Mouse (Mus musculus): ENCODE data around the gene Faim2. TPM values are rescaled to one million over a fixed set of nuclear protein-coding genes. Genes with fewer than 3 reads are reported as not detected.

Gene Faim2
- total and polyA plus RNA-seq, 3 experiments: 0.17 TPM; not detected in 2

GRCm38 (mm10) chr15:99536889-99537862 lies 9.2 kb upstream of the Faim2 start:
- in situ Hi-C loops (cut with MboI; ENCODE audit: low pct_ligation_motif_present, low pct_unique_long_range_greater_than_20kb, low sequenced_read_pairs) (no loop called here), dilution Hi-C loops (cut with MboI; ENCODE audit: extremely low pct_ligation_motif_present, extremely low pct_unique_long_range_greater_than_20kb, low sequenced_read_pairs) (no loop called here)
- Histone ChIP-seq H3K79me2 (replicated peaks; ENCODE audit: control insufficient read depth, extremely low read depth, insufficient read depth, poor library complexity, severe bottlenecking) (no peaks in the 10 kb centered on the region), H3K27ac (ENCODE audit: insufficient read depth, low read depth) (no peak overlapping the region), H3K4me1 (ENCODE audit: control insufficient read depth in 1 of 2, insufficient read depth in 2 of 2) (0 out of 4 replicates have a peak, but pooled peaks cover 0 to 4% of the 10 kb centered on the region in 2 experiments), H3K9ac (ENCODE audit: insufficient read depth, low read depth) (no peak overlapping the region), H3K36me3 (replicated peaks in 1 of 2; ENCODE audit: control insufficient read depth in 1 of 2, insufficient read depth in 1 of 2, low read length in 1 of 2) (no peaks in the 10 kb centered on the region), H3K4me2 (ENCODE audit: insufficient read depth, low read depth, poor library complexity, severe bottlenecking) (no peak overlapping the region), H3K27me3 (replicated peaks) (peaks cover 59% of the 10 kb centered on the region), H3K4me3 (replicated peaks in 1 of 3; ENCODE audit: low read depth in 2 of 3, low read length in 2 of 3, poor library complexity in 1 of 3) (no peak overlapping the region), H3K9me3 (replicated peaks; ENCODE audit: low read length) (no peaks in the 10 kb centered on the region)
- no peak for DNase-seq (ENCODE audit: extremely low read depth)
- TF ChIP-seq E2F4 (IDR thresholded peaks at IDR 0.05; ENCODE audit: insufficient replicate concordance, low read depth, low read length): no peak
- no peak for TF ChIP-seq ETS1 (conservative IDR thresholded peaks at IDR 0.05; ENCODE audit: low read depth, low read length)
- TF ChIP-seq RAD21 (IDR thresholded peaks at IDR 0.05; ENCODE audit: low read depth, low read length): no peak
- TF ChIP-seq PAX5 (IDR thresholded peaks at IDR 0.05; ENCODE audit: low read length): no peak
- TF ChIP-seq CTCF (conservative IDR thresholded peaks at IDR 0.05 in 1 of 2, IDR thresholded peaks at IDR 0.05 in 1 of 2; ENCODE audit: low read depth in 2 of 2, low read length in 2 of 2): no peak
- TF ChIP-seq UBTF (IDR thresholded peaks at IDR 0.05; ENCODE audit: low read depth, low read length): no peak
- no peak for TF ChIP-seq BHLHE40 (IDR thresholded peaks at IDR 0.05; ENCODE audit: low read depth, low read length)
- no peak for TF ChIP-seq TCF12 (IDR thresholded peaks at IDR 0.05; ENCODE audit: low read depth, low read length)
- no peak for TF ChIP-seq ZMIZ1 (IDR thresholded peaks at IDR 0.05; ENCODE audit: low read depth, low read length)
- TF ChIP-seq SIN3A (IDR thresholded peaks at IDR 0.05; ENCODE audit: low read length): no peak
- no peak for TF ChIP-seq ZKSCAN1 (IDR thresholded peaks at IDR 0.05; ENCODE audit: borderline replicate concordance, low read depth, low read length)
- TF ChIP-seq TBP (conservative IDR thresholded peaks at IDR 0.05; ENCODE audit: low read depth, low read length): no peak
- TF ChIP-seq USF2 (conservative IDR thresholded peaks at IDR 0.05; ENCODE audit: low read depth, low read length): no peak
- TF ChIP-seq CHD2 (IDR thresholded peaks at IDR 0.05; ENCODE audit: low read length): no peak
- TF ChIP-seq POLR2AphosphoS2 (IDR thresholded peaks at IDR 0.05; ENCODE audit: low read depth, low read length): no peak

GRCm38 (mm10) chr15:99532023-99532422 lies 4.1 kb upstream of the Faim2 start:
- in situ Hi-C loops (cut with MboI; ENCODE audit: low pct_ligation_motif_present, low pct_unique_long_range_greater_than_20kb, low sequenced_read_pairs) (no loop called here), dilution Hi-C loops (cut with MboI; ENCODE audit: extremely low pct_ligation_motif_present, extremely low pct_unique_long_range_greater_than_20kb, low sequenced_read_pairs) (no loop called here)

More at GRCm38 (mm10) chr15:99532023-99532422, 4.1 kb upstream of the Faim2 start:
- Histone ChIP-seq H3K79me2 (replicated peaks; ENCODE audit: control insufficient read depth, extremely low read depth, insufficient read depth, poor library complexity, severe bottlenecking) (no peaks in the 10 kb centered on the region), H3K9ac (ENCODE audit: insufficient read depth, low read depth) (no peak overlapping the region), H3K27me3 (replicated peaks) (peaks cover 84% of the 10 kb centered on the region), H3K36me3 (replicated peaks in 1 of 2; ENCODE audit: control insufficient read depth in 1 of 2, insufficient read depth in 1 of 2, low read length in 1 of 2) (no peaks in the 10 kb centered on the region), H3K4me2 (ENCODE audit: insufficient read depth, low read depth, poor library complexity, severe bottlenecking) (no peak overlapping the region), H3K4me3 (replicated peaks in 1 of 3; ENCODE audit: low read depth in 2 of 3, low read length in 2 of 3, poor library complexity in 1 of 3) (no peak overlapping the region), H3K9me3 (replicated peaks; ENCODE audit: low read length) (no peaks in the 10 kb centered on the region), H3K4me1 (ENCODE audit: control insufficient read depth in 1 of 2, insufficient read depth in 2 of 2) (peaks cover 0 to 7% of the 10 kb centered on the region in 2 experiments; a peak in 2 of 4 replicates), H3K27ac (ENCODE audit: insufficient read depth, low read depth) (no peak overlapping the region)
- no peak for TF ChIP-seq CHD1 (IDR thresholded peaks at IDR 0.05; ENCODE audit: low read depth, low read length)
- TF ChIP-seq RCOR1 (conservative IDR thresholded peaks at IDR 0.05; ENCODE audit: low read depth, low read length): no peak
- TF ChIP-seq JUN (IDR thresholded peaks at IDR 0.05; ENCODE audit: insufficient read depth, low read depth, low read length): no peak
- no peak for TF ChIP-seq GABPA (IDR thresholded peaks at IDR 0.05; ENCODE audit: insufficient replicate concordance, low read depth, low read length)
- TF ChIP-seq UBTF (IDR thresholded peaks at IDR 0.05; ENCODE audit: low read depth, low read length): no peak
- no peak for DNase-seq (ENCODE audit: extremely low read depth)

Measured in CH12.LX (cell line).